Mouse (Mus musculus): ENCODE measurements around the gene Mtmr11.

DNA sequence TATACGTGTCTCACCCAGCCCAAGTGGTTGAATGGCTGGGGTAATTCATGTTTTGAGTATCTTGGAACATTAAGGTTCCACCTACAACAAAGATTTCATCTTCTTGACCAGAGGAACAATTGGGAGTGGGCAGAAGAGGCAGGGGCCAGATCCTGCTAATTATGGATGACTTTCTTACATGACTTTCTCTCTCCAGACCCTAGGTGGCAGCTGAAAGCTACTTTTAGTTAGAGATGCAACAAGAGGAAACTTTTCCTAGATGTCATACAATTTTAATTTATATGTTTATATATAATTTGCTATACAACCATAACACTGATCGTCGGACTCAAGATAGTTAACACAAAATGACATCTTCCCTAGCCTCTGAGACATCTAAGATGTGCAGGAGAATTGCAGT lies 46.0 kb downstream of the Mtmr11 start:
- TF ChIP-seq CTCF (conservative IDR thresholded peaks at IDR 0.05 in 1 of 2, IDR thresholded peaks at IDR 0.05 in 1 of 2; ENCODE audit: low read depth in 2 of 2, low read length in 2 of 2) = peak in 1 of 2 experiments; percentile 52; a peak in 2 of 4 replicates
- no peak for TF ChIP-seq POLR2A (IDR thresholded peaks at IDR 0.05; ENCODE audit: low read depth, low read length)
- no peak for TF ChIP-seq MAFK (IDR thresholded peaks at IDR 0.05; ENCODE audit: insufficient replicate concordance, low read length)
- no peak for TF ChIP-seq POLR2AphosphoS2 (IDR thresholded peaks at IDR 0.05; ENCODE audit: low read depth, low read length)
- no peak for TF ChIP-seq IRF4 (IDR thresholded peaks at IDR 0.05; ENCODE audit: low read depth, low read length)
- TF ChIP-seq UBTF (IDR thresholded peaks at IDR 0.05; ENCODE audit: low read depth, low read length) = no peak

Measured in CH12.LX (cell line).